Mouse (Mus musculus): ENCODE results near the gene Fkbp6. TPM values are rescaled to one million over a fixed set of nuclear protein-coding genes. Genes with fewer than 3 reads are reported as not detected.

The Fkbp6 gene
- total RNA-seq, 2 experiments from 2014 or later = not detected

DNA sequence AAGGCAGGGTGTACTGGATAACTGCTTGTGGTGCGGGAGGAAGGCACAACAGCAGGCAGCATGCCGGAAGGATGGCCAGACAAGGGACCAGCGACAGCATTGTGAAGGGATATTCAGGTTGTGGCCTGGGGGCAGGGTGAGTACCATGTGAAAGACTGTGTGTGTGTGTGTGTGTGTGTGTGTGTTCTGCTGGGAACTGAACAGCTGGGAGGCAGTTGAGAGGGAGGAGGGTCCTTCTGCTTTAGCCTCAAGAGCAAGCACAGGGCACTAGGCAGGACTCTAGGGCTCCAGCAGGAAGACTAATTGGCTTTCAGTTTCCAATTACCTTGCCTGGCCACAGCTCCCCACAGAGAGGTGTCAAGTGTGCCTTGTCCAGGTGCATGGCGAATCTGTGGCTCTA is 58.7 kb downstream of the Fkbp6 start:
- TF ChIP-seq CTCF (IDR thresholded peaks at IDR 0.05) = no peak
- DNase-seq = no peak
- intact Hi-C loops (cut with DNase I) = no loop called here
- Histone ChIP-seq H3K4me3 (no peak overlapping the region), H3K27ac (no peak overlapping the region)

DNA sequence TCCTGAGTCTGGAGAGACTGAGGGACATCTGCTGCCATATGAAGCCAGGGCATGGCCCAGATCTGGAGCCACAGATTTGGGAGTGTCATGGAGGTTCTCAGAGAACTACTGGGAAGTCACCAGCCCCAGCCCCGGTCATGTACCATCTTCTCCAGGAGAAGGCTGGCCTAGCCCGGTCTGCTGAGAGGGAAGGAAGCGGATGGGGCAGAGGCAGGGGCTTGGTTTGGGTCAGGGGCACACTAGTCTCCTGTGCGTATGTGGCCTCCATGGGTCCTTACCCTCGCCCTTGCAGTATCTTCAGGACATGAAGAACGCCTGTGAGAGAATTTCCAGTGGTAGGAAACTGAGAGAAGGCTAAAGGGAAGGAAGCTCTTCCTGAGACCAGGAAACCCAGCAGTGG is 59.1 kb downstream of the Fkbp6 start:
- Histone ChIP-seq H3K27ac (no peak overlapping the region), H3K4me3 (no peak overlapping the region)
- no peak for DNase-seq
- intact Hi-C loops (cut with DNase I) = no loop called here
- TF ChIP-seq CTCF (IDR thresholded peaks at IDR 0.05) = no peak

DNA sequence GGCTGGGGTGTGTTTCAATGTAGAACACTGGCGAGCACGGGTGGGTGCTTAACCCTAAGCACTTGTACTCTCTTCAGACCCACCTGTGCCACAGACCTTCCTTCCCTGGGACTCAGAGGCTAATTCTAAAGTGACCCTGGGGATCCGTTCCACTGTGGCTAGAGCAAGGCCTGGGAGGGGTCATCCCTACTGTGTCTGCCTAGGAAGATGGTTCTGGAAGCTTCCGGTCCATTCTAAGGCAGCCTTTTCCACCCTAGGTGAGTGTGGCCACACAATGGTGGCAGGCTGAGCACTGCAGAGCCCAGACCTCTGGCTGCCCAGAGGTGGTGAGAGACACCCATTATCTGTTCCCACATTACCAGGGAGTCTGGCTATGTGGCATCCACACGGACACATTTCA is 62.9 kb downstream of the Fkbp6 start:
- TF ChIP-seq CTCF (IDR thresholded peaks at IDR 0.05) = no peak
- no peak for DNase-seq
- Histone ChIP-seq H3K4me3 (no peak overlapping the region), H3K27ac (no peak overlapping the region)
- intact Hi-C loops (cut with DNase I) = loop anchor here (1.0 to 5.0 kb wide), 2 partner anchors 51 to 170 kb away; no protein-coding TSS in a partner anchor

DNA sequence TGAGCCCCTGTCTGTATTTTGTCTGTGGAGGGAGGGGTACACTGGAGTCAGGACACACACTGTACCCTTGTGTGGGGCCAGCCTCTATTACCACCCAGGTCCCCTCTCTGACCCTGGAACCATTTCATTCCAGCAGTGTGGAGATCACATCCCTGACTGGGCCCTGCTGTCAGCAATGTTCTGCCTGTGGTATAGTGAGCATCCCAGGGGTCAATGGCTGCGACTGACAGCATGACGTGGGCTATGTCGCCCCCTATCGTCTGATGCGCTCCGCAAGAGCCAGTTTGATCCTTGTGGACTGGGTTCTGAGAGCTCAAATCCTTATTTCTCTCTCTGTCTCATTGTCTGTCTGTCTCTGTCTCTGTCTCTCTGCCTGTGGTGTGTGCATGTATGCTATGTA is 63.7 kb downstream of the Fkbp6 start:
- no peak overlapping the region for H3K27ac ChIP-seq
- no peak overlapping the region for H3K4me3 ChIP-seq
- TF ChIP-seq CTCF (IDR thresholded peaks at IDR 0.05) = peak; percentile 94
- intact Hi-C loops (cut with DNase I) = loop anchor here (1.0 to 5.0 kb wide), 2 partner anchors 50 to 169 kb away; no protein-coding TSS in a partner anchor
- DNase-seq = peak; percentile 87

DNA sequence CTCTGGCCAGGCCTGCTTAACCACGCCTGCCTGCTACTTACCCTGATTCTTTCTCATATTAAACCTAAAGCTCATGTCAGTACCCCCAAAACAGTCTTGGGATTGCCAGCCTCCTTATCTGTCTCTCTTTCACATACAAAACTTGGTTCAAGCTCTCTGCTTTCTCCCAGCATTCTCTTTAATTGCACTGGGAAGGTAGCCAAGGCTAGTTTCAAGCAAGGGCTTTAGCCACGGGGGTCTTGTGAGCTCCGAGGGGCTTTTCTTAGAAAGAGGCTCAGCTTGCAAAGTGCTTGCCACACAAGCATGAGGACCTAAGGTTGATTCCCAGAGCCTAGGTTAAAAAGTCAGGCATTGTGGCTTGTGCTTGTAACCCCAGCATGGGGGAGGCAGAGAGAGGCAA is 64.6 kb downstream of the Fkbp6 start:
- Histone ChIP-seq H3K4me3 (no peak overlapping the region), H3K27ac (no peak overlapping the region)
- DNase-seq = no peak
- intact Hi-C loops (cut with DNase I) = loop anchor here (5.0 kb wide), 1 partner anchor 168 kb away; no protein-coding TSS in a partner anchor
- no peak for TF ChIP-seq CTCF (IDR thresholded peaks at IDR 0.05)

DNA sequence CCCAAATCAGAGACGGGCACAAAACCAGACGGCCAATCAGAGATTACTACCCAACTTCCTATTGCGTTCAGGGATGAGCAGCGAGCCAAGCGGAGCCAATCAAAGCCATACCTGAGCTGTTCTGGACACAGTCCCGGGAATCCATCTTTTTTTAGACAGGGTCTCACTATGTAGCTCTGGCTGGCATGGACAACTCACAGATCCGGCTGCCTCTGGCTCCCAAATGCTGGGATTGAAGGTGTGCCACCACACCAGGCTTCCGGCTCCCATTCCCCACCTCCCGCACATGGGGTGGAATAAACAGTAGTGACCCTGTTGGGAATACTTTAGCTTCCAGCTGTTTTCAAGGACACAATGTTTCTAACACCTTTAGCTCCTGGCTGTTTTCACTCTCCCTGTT is 69.6 kb downstream of the Fkbp6 start:
- intact Hi-C loops (cut with DNase I) = no loop called here
- Histone ChIP-seq H3K27ac (peak overlapping the region; percentile 62), H3K4me3 (no peak overlapping the region)
- TF ChIP-seq CTCF (IDR thresholded peaks at IDR 0.05) = no peak
- DNase-seq = peak; percentile 42

DNA sequence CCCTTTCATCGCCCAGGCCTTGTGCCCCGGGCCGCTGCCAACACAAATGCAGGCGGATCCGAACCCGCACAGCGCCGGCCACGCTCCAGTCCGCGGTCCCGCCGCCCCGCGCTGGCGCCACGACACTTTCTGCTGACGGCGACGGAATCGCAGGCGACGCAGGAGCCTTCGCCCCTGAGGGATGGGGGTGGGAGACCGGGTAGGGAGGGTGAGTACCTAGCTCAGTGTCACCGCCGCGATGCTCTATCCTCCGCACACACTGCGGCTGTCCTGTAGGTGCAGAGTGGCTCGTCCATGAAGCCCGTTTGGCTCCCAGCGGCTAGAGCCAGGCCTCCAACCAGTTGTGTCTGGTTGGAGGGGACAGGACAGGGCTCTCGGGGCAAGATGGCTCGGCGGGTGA is 73.2 kb downstream of the Fkbp6 start:
- no peak for DNase-seq
- intact Hi-C loops (cut with DNase I) = no loop called here
- TF ChIP-seq CTCF (IDR thresholded peaks at IDR 0.05) = no peak
- H3K4me3 ChIP-seq = no peak overlapping the region
- H3K27ac ChIP-seq = no peak overlapping the region

DNA sequence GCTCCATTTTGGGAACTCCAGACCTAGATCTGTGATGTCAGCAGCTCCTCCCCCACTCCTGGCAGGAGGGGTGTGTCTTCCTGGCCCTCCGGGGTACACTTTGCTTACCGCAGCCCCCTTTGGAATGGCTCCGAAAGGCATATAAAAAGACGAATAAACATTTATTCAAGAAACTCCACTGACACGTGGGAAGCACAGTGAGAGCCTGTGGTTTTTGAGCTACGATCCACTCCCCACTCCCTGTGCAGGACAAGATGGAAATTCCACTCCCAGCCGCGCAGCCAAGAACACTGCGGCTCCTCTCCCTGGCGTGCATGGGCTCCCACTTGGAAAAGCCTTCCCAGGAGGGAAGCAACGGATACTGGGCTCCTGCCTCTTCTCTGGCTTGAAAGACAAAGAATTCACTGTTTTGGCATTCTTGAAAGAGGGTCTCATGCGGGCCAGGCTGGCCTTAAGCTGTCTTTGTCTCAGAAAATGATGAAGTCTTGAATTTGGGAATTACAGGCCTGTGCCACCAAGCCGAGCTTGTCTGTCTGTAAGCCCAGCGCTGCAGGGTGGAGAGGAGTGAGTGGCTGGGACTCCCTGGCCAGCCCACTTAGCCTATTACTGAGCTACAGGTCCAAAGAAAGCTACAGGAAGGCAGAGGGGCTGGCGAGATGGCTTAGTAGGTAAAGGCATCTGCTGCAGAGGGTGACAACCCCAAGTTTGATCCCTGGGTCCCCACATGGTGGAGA is 75.0 kb downstream of the Fkbp6 start:
- intact Hi-C loops (cut with DNase I) = no loop called here
- Histone ChIP-seq H3K4me3 (peak overlapping the region; percentile 7; the same call in 1 of the 2 replicates), H3K27ac (peak overlapping the region; percentile 53)
- no peak for DNase-seq
- no peak for TF ChIP-seq CTCF (IDR thresholded peaks at IDR 0.05)

DNA sequence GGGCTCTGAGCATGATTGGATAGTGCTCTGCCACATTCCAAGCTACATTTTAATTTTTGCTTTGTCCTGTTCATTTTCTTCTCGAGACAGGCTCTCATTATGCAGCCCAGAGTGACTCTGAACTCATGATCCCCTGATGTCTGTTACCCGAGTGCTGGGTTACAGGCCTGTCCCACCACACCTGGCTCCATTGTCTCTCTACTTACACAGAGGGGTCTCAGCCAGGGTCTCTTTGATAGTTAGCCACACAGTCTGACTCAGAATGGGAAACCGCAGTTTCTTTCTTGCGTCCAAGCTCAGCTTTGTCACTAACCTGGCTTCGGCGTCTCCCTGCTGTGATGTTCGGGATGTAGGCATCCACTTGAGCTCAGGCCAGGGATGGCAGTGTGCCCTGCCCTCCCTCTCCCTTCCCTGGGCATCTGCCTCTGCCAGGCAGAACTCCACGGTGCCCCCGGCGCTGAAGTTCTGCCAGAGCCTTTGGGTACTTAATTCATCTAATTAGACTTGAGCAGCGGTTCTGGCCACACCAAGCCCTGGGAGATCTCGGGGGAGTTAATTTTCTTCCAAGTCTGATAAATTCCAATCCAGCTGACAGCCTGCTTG is 78.2 kb downstream of the Fkbp6 start:
- no peak for TF ChIP-seq CTCF (IDR thresholded peaks at IDR 0.05)
- Histone ChIP-seq H3K27ac (peak overlapping the region; percentile 54; the same call in 1 of the 2 replicates), H3K4me3 (no peak overlapping the region)
- peak; percentile 75 for DNase-seq
- intact Hi-C loops (cut with DNase I) = loop anchor here (2.0 kb wide), 1 partner anchor 21 kb away; the partner anchor contains the start of gene Fzd9

DNA sequence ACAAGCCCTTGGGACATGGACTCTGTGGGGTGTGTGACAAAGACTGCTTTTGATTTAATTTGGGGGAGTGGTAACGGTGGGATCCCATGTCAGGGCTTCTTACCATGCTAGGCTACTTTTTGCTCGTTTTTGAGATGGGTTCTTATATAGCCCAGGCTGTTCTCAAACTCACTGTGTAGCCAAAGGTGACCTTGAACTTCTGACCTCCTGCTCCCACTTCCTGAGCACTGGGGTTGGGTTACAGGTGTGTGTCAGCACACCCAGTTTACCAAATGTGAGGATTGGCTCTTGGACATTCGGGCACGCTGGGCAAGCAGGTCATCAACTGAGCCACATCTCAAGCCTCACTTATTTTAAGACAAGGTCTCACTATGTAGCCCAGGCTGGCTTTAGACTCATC is 79.5 kb downstream of the Fkbp6 start:
- H3K27ac ChIP-seq = peak overlapping the region; percentile 55; the same call in 1 of the 2 replicates
- TF ChIP-seq CTCF (IDR thresholded peaks at IDR 0.05) = no peak
- no peak overlapping the region for H3K4me3 ChIP-seq
- no peak for DNase-seq
- intact Hi-C loops (cut with DNase I) = loop anchor here (2.0 kb wide), 1 partner anchor 20 kb away; the partner anchor contains the start of gene Fzd9

DNA sequence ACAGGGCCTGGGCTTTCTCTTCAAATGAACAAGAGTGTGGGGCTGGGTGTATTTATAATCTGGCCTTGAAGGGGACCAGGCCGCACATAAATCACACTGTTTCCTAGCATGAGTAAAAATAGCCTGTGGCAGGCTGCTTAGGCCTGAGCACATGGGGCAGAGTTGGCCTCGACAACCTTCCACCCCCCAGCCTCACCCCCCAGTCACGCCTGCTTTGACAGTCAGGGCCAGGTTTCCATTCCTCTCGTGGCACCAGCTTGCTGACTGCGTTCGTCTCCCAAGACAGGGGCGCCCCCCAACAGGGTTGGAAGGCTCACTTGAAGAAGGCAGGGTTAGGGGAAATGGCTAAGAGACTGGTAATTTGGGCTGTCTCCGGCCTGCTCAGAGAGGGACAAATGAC is 80.4 kb downstream of the Fkbp6 start:
- peak overlapping the region; percentile 80 for H3K27ac ChIP-seq
- TF ChIP-seq CTCF (IDR thresholded peaks at IDR 0.05) = no peak
- peak; percentile 77 for DNase-seq
- H3K4me3 ChIP-seq = no peak overlapping the region
- intact Hi-C loops (cut with DNase I) = no loop called here

DNA sequence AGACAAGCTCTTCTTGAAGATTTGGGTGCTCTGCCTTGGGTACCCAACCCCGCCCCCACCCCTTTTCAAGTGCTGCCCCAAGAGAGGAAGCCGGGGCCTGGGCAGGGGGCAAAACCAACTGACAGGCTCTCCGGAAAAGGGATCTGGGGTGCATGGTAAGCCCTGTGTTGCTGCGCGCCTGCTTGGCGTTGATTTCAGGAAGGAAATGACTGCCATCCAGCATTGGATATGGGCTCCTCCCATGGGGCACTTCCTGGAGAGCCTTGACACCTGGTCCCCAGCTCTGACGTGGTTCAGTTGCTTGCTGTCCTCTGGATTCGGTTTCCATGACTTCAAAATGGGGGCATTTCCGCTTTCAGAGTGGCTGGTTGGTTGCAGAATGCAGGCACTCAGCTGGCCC is 85.3 kb downstream of the Fkbp6 start:
- TF ChIP-seq CTCF (IDR thresholded peaks at IDR 0.05) = no peak
- no peak for DNase-seq
- intact Hi-C loops (cut with DNase I) = no loop called here
- Histone ChIP-seq H3K4me3 (no peak overlapping the region), H3K27ac (no peak overlapping the region)

DNA sequence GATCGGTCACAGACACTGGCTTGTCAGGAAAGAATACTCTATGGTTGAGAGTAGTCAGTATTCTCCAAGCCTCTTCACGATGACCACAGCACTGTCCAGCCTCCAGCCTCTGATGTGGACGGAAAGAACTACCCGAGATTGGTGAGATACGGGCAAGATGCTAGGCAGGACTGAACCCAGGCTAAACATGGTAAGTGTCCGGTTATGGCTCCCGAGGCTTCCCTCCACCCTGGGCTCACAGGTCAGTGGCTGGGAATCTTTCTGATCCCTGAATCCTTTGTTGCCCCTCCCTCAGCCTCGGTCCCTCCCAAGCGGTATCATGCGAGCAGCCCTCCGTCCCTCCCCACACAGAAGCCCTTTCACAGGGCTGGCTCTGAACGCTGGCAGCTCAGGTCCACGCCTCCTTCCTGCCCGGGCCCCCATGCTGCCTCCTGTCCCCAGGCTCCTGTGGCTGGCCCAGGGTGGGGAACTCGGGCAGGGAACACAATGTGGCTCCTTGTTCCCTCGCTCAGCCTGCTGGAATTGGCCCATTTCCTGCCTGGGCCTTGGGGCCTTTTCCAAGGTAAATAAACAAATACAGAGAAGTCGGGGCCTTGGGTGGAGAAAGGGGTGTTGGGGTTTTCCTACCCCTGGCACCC is 85.9 kb downstream of the Fkbp6 start:
- H3K4me3 ChIP-seq = peak overlapping the region; percentile 34
- intact Hi-C loops (cut with DNase I) = no loop called here

More for the DNA sequence above, 85.9 kb downstream of the Fkbp6 start:
- TF ChIP-seq CTCF (IDR thresholded peaks at IDR 0.05) = no peak
- H3K27ac ChIP-seq = peak overlapping the region; percentile 28; the same call in 1 of the 2 replicates
- DNase-seq = no peak

Measured in gastrocnemius, adult 2 months (tissue).